Mouse (Mus musculus): ENCODE measurements around the gene Sema4c.

GRCm38 (mm10) chr1:36568776-36569175, 10.6 kb upstream of the Sema4c start:
- TF ChIP-seq CTCF (IDR thresholded peaks at IDR 0.05; ENCODE audit: control insufficient read depth, insufficient read depth, insufficient replicate concordance, low read depth, low read length) (no peak), POLR2A (IDR thresholded peaks at IDR 0.05; ENCODE audit: control insufficient read depth, low read depth, low read length) (no peak)

Data from testis, adult 2 months (tissue).